Mouse (Mus musculus) stomach, embryonic 15.5 days (tissue): Measurements from ENCODE around the gene Rnf220. TPM values are rescaled to one million over a fixed set of nuclear protein-coding genes. Genes with fewer than 3 reads are reported as not detected.

Source experiments
- ATAC-seq: fragments of 200-750 bp; cut with Nextera tagmentation; 2 replicates; pipeline ENCODE4 v1.8.0; 2017; ENCODE audit warnings: low read depth, moderate number of reproducible peaks, moderate TSS enrichment; ENCODE audit not compliant: insufficient read depth, low FRiP score
- H3K27ac ChIP-seq: fragments of 300-500 bp; sonication (generic); 2 replicates; pipeline ENCODE4 v1.5.1; 2015; ENCODE audit warnings: mild to moderate bottlenecking, inconsistent platforms
- H3K27me3 ChIP-seq: fragments of 300-500 bp; sonication (generic); replicated peaks from 2 replicates; pipeline ENCODE4 v1.6.1; 2015; ENCODE audit warnings: inconsistent platforms
- H3K36me3 ChIP-seq: fragments of 300-500 bp; sonication (generic); 2 replicates; pipeline ENCODE4 v1.6.1; 2015; ENCODE audit warnings: inconsistent platforms
- H3K4me1 ChIP-seq: fragments of 300-500 bp; sonication (generic); 2 replicates; pipeline ENCODE4 v1.6.1; 2015; ENCODE audit warnings: inconsistent platforms
- H3K4me2 ChIP-seq: fragments of 300-500 bp; sonication (generic); 2 replicates; pipeline ENCODE4 v1.6.1; 2015; ENCODE audit warnings: mild to moderate bottlenecking, inconsistent platforms
- H3K4me3 ChIP-seq: fragments of 300-500 bp; sonication (generic); replicated peaks from 2 replicates; pipeline ENCODE4 v1.5.1; 2015; ENCODE audit warnings: inconsistent platforms
- H3K9ac ChIP-seq: fragments of 300-500 bp; sonication (generic); 2 replicates; pipeline ENCODE4 v1.6.1; 2015; ENCODE audit warnings: inconsistent platforms
- H3K9me3 ChIP-seq: fragments of 300-500 bp; sonication (generic); 2 replicates; pipeline ENCODE4 v1.6.1; 2016; ENCODE audit warnings: inconsistent platforms
- WGBS: fragments of 180-500 bp; shearing (Covaris S2); methylation state at CpG from one replicate; pipeline ENCODE4 v1.1.7; 2015; 5-methylcytosine and 5-hydroxymethylcytosine counted together
- polyA plus RNA-seq: library from polyadenylated mRNA; unstranded; fragments of >200 nt; fragmentation: Nextera tagmentation; extraction: Ambion mirVana; gene quantifications from 2 replicates; pipeline ENCODE4 v1.2.1, GENCODE M21; 2015

Rnf220 gene
- polyA plus RNA-seq, 1 experiment from 2014 or later = 66.2 TPM

DNA sequence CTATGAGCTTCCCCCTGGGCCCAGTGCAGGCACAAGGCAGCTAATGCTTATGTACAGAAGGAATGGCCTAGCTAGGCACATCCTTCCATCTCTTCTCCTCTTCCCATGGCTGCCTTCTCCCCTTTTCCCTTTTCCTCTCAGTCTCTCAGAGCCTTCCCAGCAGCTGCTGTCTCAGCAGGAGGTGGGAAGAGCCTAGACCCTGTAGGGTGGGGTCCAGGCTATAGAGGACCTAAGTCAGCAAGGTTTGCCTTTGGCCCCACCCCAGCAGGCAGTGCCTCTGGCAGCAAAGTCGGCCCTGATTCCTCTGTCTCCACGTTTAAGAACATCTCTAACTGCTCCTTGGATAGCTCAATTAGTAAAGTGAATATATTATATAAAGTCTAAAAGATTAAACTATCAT lies 147.5 kb downstream of the Rnf220 start:
- Histone ChIP-seq H3K27ac (no peak overlapping the region), H3K9ac (no peak overlapping the region), H3K4me1 (no peaks in the 10 kb centered on the region), H3K36me3 (no peaks in the 10 kb centered on the region), H3K27me3 (no peaks in the 10 kb centered on the region), H3K9me3 (no peaks in the 10 kb centered on the region), H3K4me2 (no peak overlapping the region), H3K4me3 (no peak overlapping the region)
- ATAC-seq = no peak
- WGBS = 24% methylated on average over 2 of the region's 2 CpGs

DNA sequence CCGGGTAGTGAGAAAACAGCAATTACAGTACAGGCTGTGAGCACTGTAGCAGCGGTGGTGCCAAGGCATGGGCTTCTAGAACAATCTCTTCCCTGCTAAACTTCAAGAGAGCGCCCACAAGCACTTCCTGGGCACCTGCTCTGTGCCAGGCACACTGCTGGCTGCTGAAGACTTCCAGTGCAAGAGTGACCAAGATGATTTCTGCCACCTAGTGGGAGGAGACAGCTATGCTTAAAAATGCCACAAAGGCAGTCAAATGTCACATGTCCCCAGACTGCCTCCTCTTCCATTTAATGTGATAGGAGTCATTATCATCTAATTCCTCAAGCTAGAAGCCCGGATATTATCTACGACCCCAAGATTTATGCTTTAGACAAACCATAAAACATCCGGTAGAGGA lies 150.8 kb downstream of the Rnf220 start:
- ATAC-seq = no peak

DNA sequence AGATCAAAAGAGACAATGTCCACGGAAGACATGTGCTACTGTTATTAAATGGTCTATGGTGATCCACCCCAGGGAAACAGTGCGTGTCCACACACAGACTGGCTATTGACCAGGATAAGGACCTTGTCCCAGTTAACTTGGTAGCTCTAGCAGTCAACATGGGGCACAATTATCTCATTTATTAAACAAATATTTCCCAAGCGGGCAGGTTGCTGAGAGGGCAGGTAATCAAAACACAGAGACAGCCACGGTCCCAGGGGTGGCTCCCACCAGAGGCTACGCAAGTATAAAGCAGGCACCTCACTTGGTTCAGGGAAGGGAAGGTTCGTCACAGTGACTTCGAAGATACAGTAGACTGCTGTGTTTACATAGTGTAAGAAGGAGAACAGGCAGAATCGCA lies 153.5 kb downstream of the Rnf220 start:
- 53% methylated on average over 8 of the region's 8 CpGs for WGBS
- no peak for ATAC-seq

More for the DNA sequence above, 150.8 kb downstream of the Rnf220 start:
- Histone ChIP-seq H3K9ac (no peak overlapping the region), H3K9me3 (no peaks in the 10 kb centered on the region), H3K4me2 (no peak overlapping the region), H3K27ac (no peak overlapping the region), H3K4me3 (no peak overlapping the region), H3K4me1 (peaks cover 14% of the 10 kb centered on the region; the same call in 1 of the 2 replicates), H3K36me3 (no peaks in the 10 kb centered on the region), H3K27me3 (no peaks in the 10 kb centered on the region)
- 47% methylated on average over 6 of the region's 6 CpGs for WGBS

DNA sequence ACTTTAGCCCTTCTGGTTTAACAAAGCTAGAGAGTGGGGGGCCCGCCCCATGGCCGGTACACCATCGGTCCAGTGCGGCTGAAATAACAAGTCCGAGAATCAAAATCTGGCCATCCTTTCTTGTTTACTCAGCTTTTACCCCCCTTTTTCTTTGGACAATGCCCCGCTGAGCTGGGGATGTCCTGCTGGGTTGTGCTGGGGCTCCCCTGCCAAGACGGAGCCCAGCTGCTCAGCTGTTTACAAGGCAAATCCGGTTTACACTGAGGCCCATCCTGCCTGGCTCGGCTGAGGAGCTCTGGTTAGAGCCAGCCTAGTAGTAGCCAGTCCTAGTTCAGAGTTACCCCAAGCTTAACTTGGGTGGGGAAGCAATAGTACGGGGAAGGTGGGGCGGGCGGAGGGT lies 154.1 kb downstream of the Rnf220 start:
- 0 out of 2 replicates have a peak overlapping the region, but pooled peaks have one; percentile 17 for H3K27ac ChIP-seq

More for the DNA sequence above, 153.5 kb downstream of the Rnf220 start:
- Histone ChIP-seq H3K4me3 (no peak overlapping the region), H3K9me3 (no peaks in the 10 kb centered on the region), H3K27ac (no peak overlapping the region), H3K4me2 (no peak overlapping the region), H3K27me3 (no peaks in the 10 kb centered on the region), H3K4me1 (peaks cover 14% of the 10 kb centered on the region; the same call in 1 of the 2 replicates), H3K36me3 (no peaks in the 10 kb centered on the region), H3K9ac (no peak overlapping the region)

DNA sequence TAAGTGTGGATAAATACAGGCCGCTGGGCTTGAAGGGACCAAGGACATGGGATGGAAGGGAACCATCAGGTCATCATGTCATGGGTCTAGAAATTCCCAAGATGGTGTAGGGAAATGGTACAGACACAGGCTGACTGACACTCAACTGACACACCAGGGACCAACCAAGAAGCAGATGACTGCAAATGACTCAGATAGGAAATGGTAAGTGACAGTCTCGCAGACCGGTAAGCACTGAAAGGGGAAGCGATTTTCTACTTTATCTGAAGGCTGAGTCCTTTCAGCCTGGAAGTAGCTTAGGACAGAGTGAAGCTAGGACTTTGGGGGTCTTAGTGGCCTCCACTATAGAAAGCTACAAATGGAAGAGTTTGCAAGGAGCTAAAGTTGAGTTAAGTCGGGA lies 155.6 kb downstream of the Rnf220 start:
- H3K9me3 ChIP-seq = no peaks in the 10 kb centered on the region
- H3K4me3 ChIP-seq = no peak overlapping the region
- H3K4me2 ChIP-seq = no peak overlapping the region
- no peaks in the 10 kb centered on the region for H3K27me3 ChIP-seq
- no peak overlapping the region for H3K9ac ChIP-seq
- H3K27ac ChIP-seq = no peak overlapping the region
- ATAC-seq = no peak
- WGBS = 76% methylated on average over 5 of the region's 5 CpGs
- no peaks in the 10 kb centered on the region for H3K36me3 ChIP-seq
- H3K4me1 ChIP-seq = peaks cover 14% of the 10 kb centered on the region; the same call in 1 of the 2 replicates

More for the DNA sequence above, 154.1 kb downstream of the Rnf220 start:
- H3K9me3 ChIP-seq = no peaks in the 10 kb centered on the region
- peak; percentile 65 for ATAC-seq
- peaks cover 14% of the 10 kb centered on the region; the same call in 1 of the 2 replicates for H3K4me1 ChIP-seq
- no peak overlapping the region for H3K4me3 ChIP-seq
- 39% methylated on average over 12 of the region's 12 CpGs for WGBS
- H3K4me2 ChIP-seq = no peak overlapping the region
- no peaks in the 10 kb centered on the region for H3K27me3 ChIP-seq
- no peaks in the 10 kb centered on the region for H3K36me3 ChIP-seq
- no peak overlapping the region for H3K9ac ChIP-seq

DNA sequence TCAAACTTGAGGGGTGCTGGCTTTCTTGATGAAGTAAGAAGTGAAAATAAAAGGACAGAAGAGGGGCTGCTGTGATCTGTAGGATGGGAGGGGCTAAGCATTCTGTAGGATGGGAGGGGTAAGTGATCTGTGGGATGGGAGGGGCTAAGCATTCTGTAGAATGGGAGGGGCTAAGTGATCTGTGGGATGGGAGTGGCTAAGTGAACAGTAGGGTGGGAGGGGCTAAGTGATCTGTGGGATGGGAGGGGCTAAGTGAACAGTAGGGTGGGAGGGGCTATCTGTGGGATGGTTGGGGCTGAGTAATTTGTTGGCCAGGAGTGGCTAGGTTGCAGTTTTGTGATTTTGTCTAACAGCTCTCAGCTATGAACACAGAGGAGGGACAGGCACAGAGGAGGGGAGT lies 157.1 kb downstream of the Rnf220 start:
- no peaks in the 10 kb centered on the region for H3K9me3 ChIP-seq

DNA sequence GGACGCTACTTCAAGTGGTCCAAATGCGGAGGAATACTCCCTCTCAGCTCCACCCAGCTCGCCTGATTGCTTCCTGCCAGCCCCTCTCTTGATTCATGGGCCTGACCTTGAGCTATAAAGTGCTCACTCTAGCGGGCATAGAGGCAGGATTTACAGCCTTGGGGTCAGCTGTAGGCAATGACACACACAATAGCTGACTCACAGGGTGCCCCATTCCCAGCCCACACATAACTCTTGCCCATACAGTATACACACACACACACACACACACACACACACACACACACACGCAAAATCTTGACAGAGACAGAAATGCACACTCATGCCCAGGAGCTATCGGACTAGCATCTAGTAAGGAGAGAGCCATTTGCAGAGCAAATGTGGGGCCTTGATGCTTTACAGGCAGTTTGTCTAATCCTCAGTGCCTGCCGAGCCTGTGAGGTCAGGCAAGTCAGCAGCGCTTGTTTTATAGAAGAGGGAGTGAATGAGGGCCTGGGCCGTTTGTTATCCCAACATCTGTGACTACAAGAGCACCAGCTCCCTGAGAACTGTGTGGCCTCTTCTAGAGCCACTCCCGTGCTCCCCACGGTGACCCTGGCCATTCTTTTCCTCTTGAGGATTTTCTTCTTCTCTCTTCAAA lies 165.9 kb downstream of the Rnf220 start:
- Histone ChIP-seq H3K4me3 (no peak overlapping the region), H3K4me1 (no peaks in the 10 kb centered on the region), H3K9me3 (no peaks in the 10 kb centered on the region), H3K9ac (no peak overlapping the region), H3K4me2 (no peak overlapping the region), H3K36me3 (no peaks in the 10 kb centered on the region), H3K27ac (no peak overlapping the region), H3K27me3 (no peaks in the 10 kb centered on the region; the same call in 1 of the 2 replicates)
- WGBS = 37% methylated on average over 11 of the region's 11 CpGs
- no peak for ATAC-seq

More for the DNA sequence above, 157.1 kb downstream of the Rnf220 start:
- H3K36me3 ChIP-seq = no peaks in the 10 kb centered on the region
- no peak for ATAC-seq
- H3K27me3 ChIP-seq = no peaks in the 10 kb centered on the region; the same call in 1 of the 2 replicates
- no peak overlapping the region for H3K27ac ChIP-seq
- no peak overlapping the region for H3K9ac ChIP-seq
- H3K4me2 ChIP-seq = no peak overlapping the region
- no peak overlapping the region for H3K4me3 ChIP-seq
- H3K4me1 ChIP-seq = peaks cover 14% of the 10 kb centered on the region; the same call in 1 of the 2 replicates

DNA sequence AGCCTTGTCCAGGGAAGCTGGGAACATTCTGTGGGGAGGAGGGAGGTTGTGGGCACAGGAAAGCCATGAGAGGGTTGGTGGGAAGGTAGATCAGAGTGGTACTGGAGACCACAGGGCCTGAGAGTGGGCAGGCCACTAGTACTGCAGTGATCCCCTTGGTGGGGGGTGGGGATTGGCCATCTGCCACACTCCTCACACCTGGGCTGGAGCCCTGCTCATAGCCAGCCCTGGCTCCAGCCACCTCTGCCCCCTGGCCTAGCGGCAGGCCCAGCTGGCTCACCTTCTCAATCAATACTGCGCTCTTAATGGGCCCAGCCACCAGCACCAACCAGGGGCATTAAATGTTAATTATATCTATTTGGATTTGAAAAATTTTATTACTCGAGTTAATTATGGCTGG lies 166.7 kb downstream of the Rnf220 start:
- Histone ChIP-seq H3K4me1 (no peaks in the 10 kb centered on the region), H3K4me2 (no peak overlapping the region), H3K36me3 (no peaks in the 10 kb centered on the region), H3K27ac (no peak overlapping the region), H3K9me3 (no peaks in the 10 kb centered on the region), H3K27me3 (no peaks in the 10 kb centered on the region), H3K9ac (no peak overlapping the region), H3K4me3 (no peak overlapping the region)
- no peak for ATAC-seq
- 77% methylated on average over 3 of the region's 3 CpGs for WGBS

DNA sequence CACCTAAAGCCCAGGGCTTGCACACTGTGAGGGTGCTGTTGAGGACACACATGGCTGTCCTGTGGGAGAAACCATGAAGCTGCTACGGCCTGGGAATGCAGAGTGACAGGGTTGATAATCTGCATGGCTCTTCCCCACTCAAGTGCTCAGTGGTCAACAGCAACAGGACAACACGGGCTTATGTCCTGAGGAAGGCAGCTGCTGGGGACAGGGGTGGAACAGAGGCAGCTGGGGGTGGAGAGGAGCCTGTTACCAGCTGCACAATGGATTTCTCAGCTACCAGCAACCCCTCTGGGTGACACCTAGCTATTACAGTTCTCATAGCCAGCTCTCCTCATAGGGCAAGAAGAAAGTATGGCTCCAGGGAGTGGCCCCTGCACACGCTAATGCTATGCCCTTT lies 169.9 kb downstream of the Rnf220 start:
- WGBS = 74% methylated on average over 3 of the region's 3 CpGs
- Histone ChIP-seq H3K4me3 (no peak overlapping the region), H3K27me3 (peaks cover 9% of the 10 kb centered on the region; the same call in 1 of the 2 replicates), H3K36me3 (no peaks in the 10 kb centered on the region), H3K4me1 (peaks cover 6% of the 10 kb centered on the region), H3K9me3 (no peaks in the 10 kb centered on the region), H3K9ac (no peak overlapping the region), H3K4me2 (no peak overlapping the region), H3K27ac (no peak overlapping the region)
- no peak for ATAC-seq

DNA sequence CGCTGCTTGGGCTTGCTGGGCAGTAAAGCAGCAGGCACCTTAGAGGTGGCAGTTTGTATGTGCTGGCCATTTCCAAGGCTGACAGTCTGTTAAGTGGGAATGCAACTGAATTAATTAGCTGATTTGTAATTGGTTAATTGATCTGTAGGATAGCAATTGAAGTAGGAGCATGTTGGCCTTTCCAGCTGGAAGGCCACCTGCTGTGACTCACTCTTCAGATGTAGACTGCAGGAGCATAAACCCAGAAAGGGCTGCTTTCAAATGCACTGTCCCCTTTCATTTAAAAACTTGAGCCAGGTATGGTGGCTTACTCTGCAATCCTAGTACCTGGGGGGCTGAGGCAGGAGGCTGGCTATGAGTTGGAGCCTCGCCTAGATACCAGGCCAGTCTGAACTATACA lies 171.8 kb downstream of the Rnf220 start:
- Histone ChIP-seq H3K9ac (no peak overlapping the region), H3K9me3 (no peaks in the 10 kb centered on the region), H3K36me3 (no peaks in the 10 kb centered on the region), H3K4me1 (peaks cover 6% of the 10 kb centered on the region), H3K27ac (no peak overlapping the region), H3K4me3 (no peak overlapping the region), H3K4me2 (no peak overlapping the region), H3K27me3 (peaks cover 11% of the 10 kb centered on the region; the same call in 1 of the 2 replicates)
- 85% methylated on average over 2 of the region's 2 CpGs for WGBS
- ATAC-seq = no peak

DNA sequence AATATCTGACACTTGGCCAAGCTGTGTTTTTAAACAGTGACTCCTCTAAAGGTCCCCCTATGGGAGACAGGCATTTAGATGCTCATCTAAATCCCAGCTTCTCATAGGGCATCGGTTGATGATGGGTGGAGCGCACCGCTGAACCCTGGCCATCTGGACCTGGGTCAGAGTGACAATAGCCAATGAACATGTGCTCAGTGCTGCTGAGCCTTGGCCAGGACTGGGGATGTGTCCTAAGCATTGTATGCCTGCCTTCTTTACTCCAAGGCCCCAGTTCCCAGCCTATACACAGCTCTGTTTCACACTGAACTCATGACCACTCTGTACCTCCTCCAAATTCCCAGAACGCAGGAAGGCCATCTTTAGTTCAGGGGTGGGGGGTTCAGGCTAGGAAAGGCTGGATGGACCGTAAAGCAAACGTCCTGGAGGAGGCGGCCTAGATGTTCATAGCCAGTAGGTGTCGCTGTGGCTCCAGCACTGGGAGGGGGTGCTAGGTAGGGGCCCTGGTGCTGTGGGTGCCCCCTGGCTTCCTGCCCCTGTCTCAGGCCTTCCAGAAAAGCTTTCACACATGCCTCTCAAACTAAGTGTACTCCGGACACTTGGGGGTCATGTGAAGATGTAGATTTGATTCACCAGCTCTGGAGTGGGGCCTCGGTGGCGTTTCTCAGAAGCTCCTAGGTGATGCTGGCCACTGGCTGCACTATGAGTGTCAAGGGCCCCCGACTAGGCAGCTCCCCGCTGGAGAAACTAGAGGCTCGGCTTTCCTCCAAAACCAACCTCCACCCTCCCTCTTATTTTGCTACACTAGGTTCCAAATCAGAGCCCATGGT lies 173.1 kb downstream of the Rnf220 start:
- H3K4me2 ChIP-seq = no peak overlapping the region
- no peak overlapping the region for H3K4me3 ChIP-seq
- no peak overlapping the region for H3K27ac ChIP-seq
- no peak overlapping the region for H3K9ac ChIP-seq
- no peak for ATAC-seq
- H3K36me3 ChIP-seq = no peaks in the 10 kb centered on the region
- H3K27me3 ChIP-seq = peaks cover 11% of the 10 kb centered on the region; the same call in 1 of the 2 replicates
- H3K9me3 ChIP-seq = no peaks in the 10 kb centered on the region
- peaks cover 6% of the 10 kb centered on the region for H3K4me1 ChIP-seq
- WGBS = 28% methylated on average over 14 of the region's 14 CpGs

DNA sequence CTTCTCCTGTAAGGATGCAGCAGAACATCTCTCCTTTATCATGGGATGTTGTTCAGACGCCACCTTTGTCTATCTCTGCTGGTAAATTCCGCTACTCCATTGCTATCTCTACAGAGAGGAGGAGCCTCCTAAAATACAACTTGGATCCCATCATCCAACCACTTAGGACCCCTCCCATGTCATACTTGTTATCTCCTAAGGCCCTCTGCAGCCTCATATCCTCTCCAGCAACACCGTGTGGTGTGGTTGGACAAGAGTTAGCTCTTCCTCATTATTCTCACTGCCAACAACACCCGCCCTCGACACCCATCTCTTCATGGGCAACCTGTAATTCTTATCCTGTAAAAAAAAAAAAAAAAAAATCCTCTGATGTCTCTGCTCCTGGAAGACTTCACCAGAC lies 175.8 kb downstream of the Rnf220 start:
- H3K9me3 ChIP-seq = no peaks in the 10 kb centered on the region
- H3K4me3 ChIP-seq = no peak overlapping the region
- peaks cover 13% of the 10 kb centered on the region for H3K4me1 ChIP-seq
- no peak overlapping the region for H3K27ac ChIP-seq
- H3K4me2 ChIP-seq = no peak overlapping the region
- H3K9ac ChIP-seq = no peak overlapping the region
- no peaks in the 10 kb centered on the region for H3K36me3 ChIP-seq
- ATAC-seq = no peak
- WGBS = 83% methylated on average over 5 of the region's 5 CpGs
- H3K27me3 ChIP-seq = peaks cover 36% of the 10 kb centered on the region
